Mouse (Mus musculus): ENCODE measurements around the gene Ide. TPM values are rescaled to one million over a fixed set of nuclear protein-coding genes. Genes with fewer than 3 reads are reported as not detected.

Gene Ide
- total RNA-seq, 2 experiments from 2014 or later, result 88.1 to 99.2 TPM

DNA sequence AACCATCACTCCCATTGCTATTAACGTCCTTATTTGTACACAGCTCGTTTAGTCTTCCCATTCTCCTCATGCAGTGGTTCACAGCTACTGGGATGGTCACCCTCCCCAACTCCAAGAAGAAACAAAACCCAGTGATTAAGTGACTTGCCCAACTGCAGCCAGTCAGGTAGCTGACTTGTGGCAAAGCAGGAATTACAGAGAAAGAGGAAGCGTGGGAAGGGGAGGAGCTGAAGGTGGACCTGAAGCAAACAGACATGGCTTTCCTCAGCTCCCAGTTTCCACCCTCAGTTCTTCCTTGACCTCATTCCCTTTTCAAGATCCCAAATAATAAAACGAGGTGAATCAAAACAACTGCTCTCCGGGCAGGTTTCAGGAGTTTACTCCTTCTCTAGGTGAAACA is 2.8 kb upstream of the Ide start:
- intact Hi-C loops (cut with DNase I), result no loop called here
- DNase-seq, result no peak

DNA sequence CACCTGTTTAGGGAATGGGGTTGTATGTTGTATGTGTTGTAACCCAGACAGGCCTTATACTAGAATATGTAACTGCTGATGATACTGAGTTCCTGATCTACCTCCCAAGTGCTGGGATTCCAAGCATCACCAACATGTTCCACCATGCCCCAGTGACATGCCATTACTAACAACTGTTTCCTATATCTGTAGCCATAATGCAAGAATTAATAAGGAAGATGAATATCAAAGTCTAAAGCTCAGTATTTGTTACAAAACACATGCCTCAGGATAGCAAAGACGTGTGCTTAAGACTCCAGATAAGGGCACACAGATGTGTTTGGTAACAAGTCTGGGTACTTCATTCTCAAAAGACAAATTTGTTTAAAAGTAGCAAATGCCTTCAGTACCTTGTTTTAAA is 2.3 kb downstream of the Ide start:
- intact Hi-C loops (cut with DNase I), result no loop called here
- no peak for DNase-seq

DNA sequence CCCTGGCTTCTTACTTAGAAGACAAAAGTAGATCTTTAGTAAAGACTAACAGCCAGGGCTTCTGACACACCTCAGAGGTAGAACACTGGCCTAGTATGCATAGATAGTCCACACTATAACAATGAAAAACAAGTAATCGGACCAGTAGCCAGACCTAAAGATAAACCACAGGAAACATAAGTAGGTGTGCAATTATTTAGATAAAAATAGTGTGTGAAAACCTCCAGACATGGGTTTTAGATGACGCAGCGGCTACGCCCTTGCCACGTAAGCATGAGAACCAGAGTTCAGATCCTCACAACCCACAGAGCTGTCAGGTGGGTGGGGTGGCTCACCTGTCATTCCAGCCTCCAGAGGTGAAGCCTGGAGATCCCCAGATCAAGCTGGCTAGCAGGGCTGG is 4.3 kb downstream of the Ide start:
- intact Hi-C loops (cut with DNase I), result no loop called here
- no peak for DNase-seq

DNA sequence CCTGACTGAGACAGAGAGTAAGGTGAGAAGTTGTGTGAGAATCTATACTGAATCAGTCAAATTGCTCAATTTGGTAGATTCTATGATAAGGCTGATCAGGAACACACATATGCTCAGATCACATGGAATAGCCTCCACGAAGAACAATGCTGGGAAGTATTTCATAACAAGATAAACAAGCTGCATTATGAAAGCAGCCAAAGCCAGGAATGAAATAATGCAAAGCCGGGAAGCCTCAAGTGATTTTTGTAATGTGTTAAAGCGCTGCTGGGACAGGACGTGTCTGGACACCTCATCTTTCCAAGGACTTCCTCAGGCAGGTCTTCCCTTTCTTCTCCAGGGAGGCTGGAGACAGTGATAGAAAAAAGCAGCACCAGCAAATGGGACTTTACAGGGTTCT is 4.9 kb downstream of the Ide start:
- intact Hi-C loops (cut with DNase I), result no loop called here
- DNase-seq, result no peak

DNA sequence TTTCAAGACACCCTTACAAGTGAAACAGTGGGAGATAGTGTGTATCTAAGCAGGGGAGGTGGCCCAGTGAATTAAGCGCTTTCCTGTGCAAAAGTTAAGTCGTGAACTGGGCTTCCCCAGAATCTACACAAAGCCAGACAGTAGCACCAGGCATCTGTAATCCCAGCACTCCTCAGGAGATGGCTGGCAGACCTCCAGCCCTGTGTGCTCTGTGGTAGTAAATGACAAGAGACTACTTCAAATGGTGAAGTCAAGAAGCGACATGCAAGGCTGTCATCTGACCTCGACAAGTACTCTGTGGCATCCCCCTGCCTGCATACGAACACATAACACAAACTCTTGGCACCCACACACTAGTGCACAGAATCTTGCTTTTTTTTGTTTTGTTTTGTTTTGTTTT is 10.4 kb downstream of the Ide start:
- intact Hi-C loops (cut with DNase I), result no loop called here
- no peak for DNase-seq

DNA sequence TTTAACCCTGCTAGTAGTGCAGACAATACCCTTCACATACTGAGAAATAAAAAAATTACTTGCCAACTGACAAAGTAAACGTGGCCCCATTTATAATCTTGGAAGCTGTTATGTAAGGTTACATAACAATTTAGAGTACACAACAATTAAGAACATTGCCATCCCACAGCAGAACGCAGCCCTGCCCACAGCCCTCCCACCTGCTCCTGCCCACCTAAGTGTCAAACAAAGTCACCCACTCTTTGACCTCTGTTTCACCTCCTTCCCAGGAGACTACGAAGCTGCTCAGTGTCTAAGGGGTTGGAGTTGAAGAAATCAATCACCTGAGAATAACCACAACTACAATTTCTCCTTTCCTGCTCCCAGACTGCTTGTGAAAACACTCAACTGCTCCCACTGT is 14.1 kb downstream of the Ide start:
- intact Hi-C loops (cut with DNase I), result no loop called here
- DNase-seq, result no peak

DNA sequence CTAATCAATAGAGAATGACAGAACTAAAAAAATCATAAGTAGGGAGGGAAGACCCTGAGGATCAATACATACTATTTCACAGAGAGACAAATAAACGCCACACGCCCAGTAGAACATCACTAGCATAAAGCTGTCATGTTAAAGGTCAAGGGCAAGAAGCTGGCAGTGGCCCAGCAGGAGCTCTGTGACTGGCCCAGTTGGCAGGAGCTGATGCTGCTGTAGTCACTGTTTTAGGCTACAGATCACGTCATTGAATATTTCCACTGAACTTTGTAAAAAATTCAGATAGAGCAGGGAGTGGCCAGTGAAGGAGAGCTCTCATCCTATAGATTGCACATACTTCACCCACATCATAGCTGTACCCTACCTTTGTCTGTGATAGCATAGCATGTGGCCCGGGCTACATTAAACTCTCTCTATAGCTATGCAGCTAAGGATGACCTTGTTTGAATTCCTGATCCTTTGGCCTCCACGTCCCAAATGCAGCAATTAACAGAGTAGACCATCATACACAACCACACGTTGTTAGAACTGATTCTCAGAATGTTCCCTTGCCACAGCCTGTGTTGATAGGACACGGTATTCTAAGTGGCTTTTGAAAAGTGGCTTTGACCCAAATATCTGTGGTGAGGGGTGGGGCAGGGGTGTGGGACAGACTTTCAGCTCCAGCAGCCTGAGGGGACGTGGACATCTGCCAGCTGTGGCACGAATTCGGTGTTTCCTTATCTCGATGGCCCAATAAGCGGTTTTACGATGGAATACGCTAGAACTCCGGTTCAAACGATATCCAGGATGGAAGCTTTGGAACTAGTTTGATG is 16.6 kb downstream of the Ide start:
- no peak for DNase-seq
- intact Hi-C loops (cut with DNase I), result no loop called here

DNA sequence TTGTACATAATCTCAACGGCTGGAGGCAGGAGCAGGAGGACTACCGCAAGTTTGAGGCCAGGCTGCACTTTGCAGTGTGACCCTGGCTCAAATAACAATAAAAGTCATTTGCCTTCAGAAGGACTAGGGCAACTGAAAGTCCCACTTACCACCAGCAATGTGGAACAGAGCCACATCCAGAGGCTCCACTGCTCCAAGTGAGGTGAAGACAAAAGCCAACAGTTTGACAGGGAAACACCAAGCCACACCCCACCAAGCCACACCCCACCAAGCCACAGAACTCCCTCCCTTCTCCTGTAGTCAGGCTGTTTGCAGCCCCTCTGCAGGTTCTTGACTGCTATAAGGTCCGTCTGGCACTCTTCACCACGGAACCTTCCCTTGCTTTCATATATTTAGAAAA is 20.3 kb downstream of the Ide start:
- intact Hi-C loops (cut with DNase I), result no loop called here
- no peak for DNase-seq

DNA sequence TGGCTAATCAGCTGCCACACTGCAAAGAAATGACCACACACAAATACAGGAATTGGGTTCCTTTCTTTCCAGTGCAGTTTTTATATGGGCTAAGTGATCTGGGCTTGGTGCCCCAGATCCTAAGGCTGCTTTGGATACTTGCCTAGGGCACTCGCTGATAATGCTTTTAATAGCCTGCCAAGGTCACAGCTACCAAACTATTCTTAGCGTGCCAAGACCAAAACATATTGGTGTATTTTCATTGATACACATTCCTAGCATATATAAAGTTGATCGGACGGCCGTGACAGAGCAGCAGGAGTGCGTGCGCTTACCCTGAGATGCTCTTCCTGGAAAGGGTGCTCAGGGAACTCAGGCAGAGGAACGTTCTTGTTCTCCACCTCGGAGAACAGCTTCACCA is 22.6 kb downstream of the Ide start:
- no peak for DNase-seq
- intact Hi-C loops (cut with DNase I), result no loop called here

DNA sequence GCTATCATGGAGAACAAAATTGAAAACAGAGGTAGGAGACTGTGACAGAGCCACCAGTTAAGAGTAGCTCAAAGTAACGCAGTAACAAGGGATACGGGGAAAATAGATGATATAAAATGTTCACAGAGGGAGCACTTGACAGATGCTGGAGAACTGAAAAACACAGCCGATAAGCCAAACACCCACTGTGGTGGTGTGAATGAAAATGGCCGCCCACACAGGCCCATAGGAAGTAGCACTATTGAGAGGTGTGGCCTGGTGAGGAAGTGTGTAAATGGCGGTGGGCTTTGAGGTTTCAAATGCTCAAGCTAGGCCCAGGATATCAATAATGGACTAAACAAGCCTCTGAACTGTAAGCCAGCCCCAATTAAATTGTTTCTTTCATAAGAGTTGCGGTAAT is 26.2 kb downstream of the Ide start:
- DNase-seq, result no peak
- intact Hi-C loops (cut with DNase I), result no loop called here

DNA sequence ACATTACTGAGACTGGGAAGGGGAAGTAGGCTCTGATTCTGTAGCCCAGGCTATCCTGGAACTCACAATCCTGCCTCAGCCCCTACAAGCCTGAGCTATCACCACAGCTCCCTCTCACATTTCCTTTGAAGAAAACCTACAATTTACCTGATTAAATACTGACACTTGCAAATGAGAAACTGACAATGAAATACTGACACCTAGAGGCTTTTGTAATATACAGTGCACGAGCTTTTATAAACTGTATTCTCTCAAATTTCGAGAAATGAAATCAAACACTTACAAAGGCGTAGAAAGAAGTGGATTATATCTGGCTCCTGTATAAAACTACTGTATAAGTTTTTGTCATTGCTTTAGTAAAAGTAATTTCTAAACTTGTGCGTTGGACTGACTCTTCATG is 27.5 kb downstream of the Ide start:
- intact Hi-C loops (cut with DNase I), result no loop called here
- no peak for DNase-seq

DNA sequence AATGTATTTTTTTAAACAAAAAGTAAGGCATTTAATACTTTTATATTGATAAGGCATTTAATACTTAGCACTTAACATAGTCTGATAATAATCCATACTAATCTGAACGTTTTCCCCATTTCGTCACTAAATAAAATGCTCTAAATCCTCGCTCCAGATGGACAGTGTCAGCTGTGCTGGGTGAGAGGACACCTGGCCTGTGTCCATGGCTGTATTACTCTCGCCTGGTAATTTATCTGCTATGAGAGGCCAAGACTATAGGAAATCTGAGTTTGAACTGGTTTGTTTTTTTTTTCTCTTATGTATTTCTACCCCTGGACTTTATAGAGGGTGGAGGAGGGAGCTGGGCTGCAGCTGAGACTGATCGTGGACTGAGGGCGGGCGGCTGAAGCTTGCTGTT is 28.7 kb downstream of the Ide start:
- no peak for DNase-seq
- intact Hi-C loops (cut with DNase I), result no loop called here

DNA sequence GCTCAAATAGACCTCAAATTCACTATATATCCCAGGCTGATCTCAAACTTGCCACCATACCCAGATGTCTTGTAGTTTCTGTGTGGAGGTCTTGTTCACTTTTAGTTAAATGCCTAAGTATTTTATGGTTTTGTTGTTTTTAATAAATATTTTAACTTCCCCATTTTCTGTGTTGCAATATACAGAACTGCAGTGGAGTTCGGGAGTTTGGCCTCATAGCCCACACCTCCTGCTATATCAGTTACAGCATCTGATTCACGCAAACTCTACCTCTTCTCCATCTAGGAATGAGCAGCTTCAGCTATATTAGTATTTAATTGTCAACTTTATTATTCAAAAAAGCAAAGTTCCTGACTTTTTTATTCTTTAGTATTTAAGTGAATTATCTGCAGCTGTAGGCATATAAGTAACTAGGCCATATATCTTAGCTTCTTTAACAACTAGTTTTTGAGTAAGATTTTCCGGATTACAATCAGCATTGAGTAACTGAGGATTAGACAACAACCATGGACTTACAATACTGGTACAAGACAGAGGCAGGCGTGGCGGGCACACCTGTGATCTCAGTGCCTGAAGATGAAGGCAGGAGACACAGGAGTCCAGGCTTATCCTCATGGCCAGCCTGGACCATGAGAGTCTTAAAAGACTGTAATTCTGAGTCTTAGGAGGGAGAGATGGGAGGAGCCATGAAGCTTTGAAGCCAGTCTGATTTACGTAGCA is 29.7 kb downstream of the Ide start:
- no peak for DNase-seq
- intact Hi-C loops (cut with DNase I), result no loop called here

DNA sequence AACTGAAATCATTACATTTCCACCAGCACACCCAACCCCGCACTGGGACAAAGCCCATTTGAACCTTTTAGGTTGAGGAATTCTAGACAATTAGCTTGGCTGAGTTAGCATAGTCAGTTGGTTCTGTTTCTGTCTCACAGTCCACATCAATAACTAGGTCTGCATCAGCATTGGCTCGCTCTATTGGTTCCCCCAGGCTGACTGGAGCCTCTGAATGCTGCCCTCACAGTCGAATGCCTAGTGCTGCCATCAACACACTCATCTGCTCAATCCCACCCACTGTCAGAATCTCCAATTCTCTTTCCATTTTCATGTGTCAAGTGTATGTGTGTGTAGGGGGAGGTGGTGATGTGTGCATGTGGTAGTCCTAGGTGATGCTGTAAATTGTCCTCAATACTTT is 31.5 kb downstream of the Ide start:
- intact Hi-C loops (cut with DNase I), result no loop called here
- DNase-seq, result no peak

DNA sequence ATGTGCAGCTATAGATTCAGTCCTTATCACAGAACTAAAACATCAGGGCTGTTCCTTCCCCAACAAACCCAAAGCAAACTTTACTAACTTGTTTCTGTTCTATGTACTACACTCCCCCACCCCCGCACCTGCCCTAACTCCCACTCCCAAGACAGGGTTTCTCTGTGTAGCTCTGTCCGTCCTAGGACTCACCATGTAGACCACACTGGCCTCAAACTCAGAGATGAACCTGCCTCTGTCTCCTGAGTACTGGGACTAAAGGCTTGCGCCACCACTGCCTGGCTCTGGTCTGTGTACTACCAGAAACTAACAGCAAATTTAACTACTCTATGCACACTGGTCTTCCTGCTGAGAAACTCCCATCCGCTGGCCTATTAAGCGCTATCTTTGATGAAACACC is 32.8 kb downstream of the Ide start:
- DNase-seq, result no peak
- intact Hi-C loops (cut with DNase I), result no loop called here

DNA sequence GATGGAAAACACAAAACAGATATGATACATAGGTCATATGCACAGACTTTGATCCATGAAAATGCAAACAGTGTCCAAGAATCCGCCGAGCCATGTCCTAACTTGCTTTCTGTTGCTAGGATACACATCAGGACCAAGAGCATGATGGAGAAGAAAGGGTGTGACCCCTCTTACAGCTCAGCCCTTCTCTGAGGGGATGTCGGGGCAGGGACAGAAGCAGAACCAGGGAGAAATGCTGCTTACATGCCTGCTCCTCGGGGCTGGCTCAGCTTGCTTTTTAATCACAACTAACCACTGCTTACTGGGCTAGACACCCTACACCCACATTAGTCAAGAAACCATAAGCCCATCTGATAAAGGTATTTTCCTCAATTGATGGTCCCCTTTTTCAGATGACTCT is 33.6 kb downstream of the Ide start:
- intact Hi-C loops (cut with DNase I), result no loop called here
- no peak for DNase-seq

DNA sequence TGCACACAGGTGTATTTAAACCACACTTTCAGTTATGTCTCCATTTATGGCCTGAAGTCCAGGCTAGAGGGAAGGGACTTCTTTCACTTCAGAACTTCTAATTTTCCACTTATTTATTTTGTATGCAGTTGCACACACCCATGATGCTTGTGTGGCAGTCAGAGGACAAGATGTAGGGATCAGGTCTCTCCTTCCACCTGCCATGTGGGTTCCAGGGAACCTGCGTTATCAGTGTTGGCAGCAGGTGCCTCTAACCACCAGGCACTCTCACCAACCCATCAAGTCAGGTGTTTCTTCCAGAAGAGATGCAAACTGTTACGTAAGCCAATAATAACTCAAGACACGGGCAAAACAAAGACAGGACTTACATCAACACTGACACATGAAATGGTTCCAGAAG is 35.9 kb downstream of the Ide start:
- DNase-seq, result no peak
- intact Hi-C loops (cut with DNase I), result no loop called here

DNA sequence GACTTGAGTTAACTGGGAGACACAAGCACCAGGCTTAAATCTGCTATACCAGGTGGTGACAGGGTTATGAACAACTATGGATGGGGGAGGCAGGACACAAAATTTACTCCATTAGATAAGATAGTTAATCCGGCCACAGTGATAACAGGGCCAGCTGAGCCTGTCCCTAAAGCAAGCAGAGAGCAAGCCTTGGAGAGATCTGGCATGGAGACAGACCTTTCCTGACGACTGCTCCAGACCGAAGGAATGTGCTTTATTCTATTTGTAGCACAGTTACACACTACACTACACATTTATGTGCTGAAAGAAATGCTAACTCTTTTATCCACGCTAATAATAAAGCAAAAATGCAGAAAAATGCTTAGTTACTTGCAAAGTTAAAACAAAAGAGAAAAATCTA is 46.0 kb downstream of the Ide start:
- DNase-seq, result no peak
- intact Hi-C loops (cut with DNase I), result no loop called here

DNA sequence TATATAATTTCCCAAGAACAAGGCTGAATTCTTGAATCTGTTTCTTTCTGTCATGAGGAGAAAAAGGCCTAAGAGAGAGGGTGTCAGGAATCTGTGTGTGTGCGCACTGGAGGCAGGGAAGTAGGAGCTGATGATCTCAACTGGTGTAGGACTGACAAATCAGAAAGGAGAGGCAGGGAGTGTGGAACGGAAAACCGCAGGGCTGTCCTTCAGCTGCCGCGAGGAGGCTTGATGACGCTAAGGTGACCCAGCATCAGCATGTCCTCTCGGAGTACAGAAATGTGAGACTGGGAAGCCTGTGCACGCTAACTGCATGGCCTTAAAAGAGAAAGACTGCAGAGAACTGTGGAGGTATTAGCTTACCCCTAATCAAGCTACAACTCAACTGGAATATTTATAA is 46.7 kb downstream of the Ide start:
- intact Hi-C loops (cut with DNase I), result no loop called here
- DNase-seq, result no peak

DNA sequence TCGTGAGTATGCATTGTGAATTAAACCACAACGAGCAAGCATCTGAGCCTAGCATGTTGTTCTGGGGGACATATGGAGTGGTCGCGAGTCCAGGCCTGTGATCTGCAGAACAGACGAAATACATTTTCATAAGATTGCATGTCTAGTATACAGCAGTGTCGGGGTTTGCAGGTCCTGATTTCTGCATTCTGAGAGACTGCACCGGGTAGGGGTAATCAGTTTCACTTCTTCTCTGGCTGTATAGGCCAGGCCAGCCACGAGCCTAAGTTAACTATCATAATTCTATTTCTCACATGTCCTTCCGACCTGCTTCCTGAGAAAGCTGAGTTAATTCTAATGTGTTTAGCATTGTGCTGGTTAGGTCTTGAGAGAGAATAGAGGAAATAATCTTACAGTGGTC is 52.9 kb downstream of the Ide start:
- DNase-seq, result no peak
- intact Hi-C loops (cut with DNase I), result no loop called here

DNA sequence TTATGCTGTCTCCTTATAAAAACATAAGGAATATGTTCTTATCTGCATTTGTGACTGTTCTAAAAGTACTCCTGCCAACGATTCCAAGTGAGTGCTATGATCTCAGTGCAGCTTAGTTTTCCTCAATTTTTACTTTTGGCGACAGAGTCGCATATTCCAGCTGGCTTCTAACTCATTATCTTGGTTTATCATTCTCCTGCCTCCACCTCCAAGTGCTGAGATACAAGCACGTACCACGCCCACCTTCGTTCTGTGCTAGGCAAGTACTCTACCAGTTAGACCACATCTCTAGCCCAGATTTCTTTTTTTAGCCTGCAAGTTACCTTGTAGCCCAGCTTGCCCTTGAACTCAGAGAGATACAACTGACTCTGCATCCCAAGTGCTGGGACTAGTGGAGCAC is 54.5 kb downstream of the Ide start:
- intact Hi-C loops (cut with DNase I), result no loop called here

DNA sequence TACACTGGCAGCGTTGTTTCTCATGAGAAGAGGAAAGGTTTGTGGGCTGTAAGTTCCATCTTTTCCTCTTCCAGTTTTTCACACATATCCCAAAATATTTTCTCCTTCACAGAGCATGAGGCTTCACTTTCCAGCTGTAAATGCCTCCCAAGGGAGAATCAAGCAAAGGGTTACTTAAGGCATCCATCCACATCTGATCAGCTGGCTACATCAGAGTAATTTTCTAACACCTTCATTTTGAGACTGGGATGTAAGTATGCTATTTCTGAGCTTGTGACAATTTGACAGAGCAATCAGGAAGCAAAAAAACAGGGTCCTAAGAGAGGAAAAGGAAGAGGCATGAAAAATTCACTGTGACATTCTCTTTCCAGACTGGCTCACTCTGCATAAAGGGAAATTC is 55.9 kb downstream of the Ide start:
- intact Hi-C loops (cut with DNase I), result no loop called here
- DNase-seq, result no peak

More for the DNA sequence above, 54.5 kb downstream of the Ide start:
- no peak for DNase-seq
